Mouse (Mus musculus): Measurements from ENCODE around the gene Fmnl3. TPM values are rescaled to one million over a fixed set of nuclear protein-coding genes. Genes with fewer than 3 reads are reported as not detected.

Gene Fmnl3
- total RNA-seq, 2 experiments from 2014 or later = 7.1 to 8.8 TPM

- no peak for DNase-seq (ENCODE audit: low spot score in 2 of 2)
Observed at GRCm38 (mm10) chr15:99344148-99344870, 26.0 kb downstream of the Fmnl3 start.

GRCm38 (mm10) chr15:99343414-99344147, 26.7 kb downstream of the Fmnl3 start:
- DNase-seq (ENCODE audit: low spot score in 2 of 2) = peak; percentile 59 to 64

GRCm38 (mm10) chr15:99342194-99342981, 27.9 kb downstream of the Fmnl3 start:
- DNase-seq (ENCODE audit: low spot score in 2 of 2) = no peak

- DNase-seq (ENCODE audit: low spot score in 2 of 2) = no peak
Observed at GRCm38 (mm10) chr15:99341102-99341501, 29.2 kb downstream of the Fmnl3 start.

GRCm38 (mm10) chr15:99339669-99340068, 30.6 kb downstream of the Fmnl3 start:
- no peak for DNase-seq (ENCODE audit: low spot score in 2 of 2)

GRCm38 (mm10) chr15:99338916-99339315, 31.4 kb downstream of the Fmnl3 start:
- DNase-seq (ENCODE audit: low spot score in 2 of 2) = no peak

- no peak for DNase-seq (ENCODE audit: low spot score in 2 of 2)
Observed at GRCm38 (mm10) chr15:99335801-99336320, 34.4 kb downstream of the Fmnl3 start.

GRCm38 (mm10) chr15:99334500-99334899, 35.8 kb downstream of the Fmnl3 start:
- no peak for DNase-seq (ENCODE audit: low spot score in 2 of 2)

- DNase-seq (ENCODE audit: low spot score in 2 of 2) = no peak
Observed at GRCm38 (mm10) chr15:99333676-99334065, 36.6 kb downstream of the Fmnl3 start.

- DNase-seq (ENCODE audit: low spot score in 2 of 2) = no peak
Observed at GRCm38 (mm10) chr15:99332921-99333675, 37.2 kb downstream of the Fmnl3 start.

- no peak for DNase-seq (ENCODE audit: low spot score in 2 of 2)
Observed at GRCm38 (mm10) chr15:99332111-99332510, 38.2 kb downstream of the Fmnl3 start.

GRCm38 (mm10) chr15:99331341-99331740, 38.9 kb downstream of the Fmnl3 start:
- no peak for DNase-seq (ENCODE audit: low spot score in 2 of 2)

GRCm38 (mm10) chr15:99330324-99330723, 40.0 kb downstream of the Fmnl3 start:
- DNase-seq (ENCODE audit: low spot score in 2 of 2) = no peak

GRCm38 (mm10) chr15:99328011-99328410, 42.3 kb downstream of the Fmnl3 start:
- DNase-seq (ENCODE audit: low spot score in 2 of 2) = no peak

GRCm38 (mm10) chr15:99326959-99327358, 43.3 kb downstream of the Fmnl3 start:
- no peak for DNase-seq (ENCODE audit: low spot score in 2 of 2)

- no peak for DNase-seq (ENCODE audit: low spot score in 2 of 2)
Observed at GRCm38 (mm10) chr15:99326407-99326806, 43.9 kb downstream of the Fmnl3 start.

- no peak for DNase-seq (ENCODE audit: low spot score in 2 of 2)
Observed at GRCm38 (mm10) chr15:99325598-99325997, 44.7 kb downstream of the Fmnl3 start.

GRCm38 (mm10) chr15:99324151-99324550, 46.1 kb downstream of the Fmnl3 start:
- no peak for DNase-seq (ENCODE audit: low spot score in 2 of 2)

- no peak for DNase-seq (ENCODE audit: low spot score in 2 of 2)
Observed at GRCm38 (mm10) chr15:99320978-99321377, 49.3 kb downstream of the Fmnl3 start.

GRCm38 (mm10) chr15:99320168-99320674, 50.1 kb downstream of the Fmnl3 start:
- DNase-seq (ENCODE audit: low spot score in 2 of 2) = no peak

Data from layer of hippocampus, adult 18-20 months (tissue).